Mouse (Mus musculus): Measurements from ENCODE around the gene Phc2. TPM values are rescaled to one million over a fixed set of nuclear protein-coding genes. Genes with fewer than 3 reads are reported as not detected.

Phc2 gene
- total and polyA plus RNA-seq, 3 experiments: 23.7 to 65.5 TPM; not detected in 1

- DNase-seq (ENCODE audit: low read depth, low spot score): no peak
- Histone ChIP-seq H3K4me3 (ENCODE audit: control insufficient read depth in 1 of 2, insufficient read depth in 1 of 2, low read depth in 2 of 2, low read length in 2 of 2) (no peak overlapping the region), H3K27ac (ENCODE audit: control insufficient read depth, low read depth, low read length) (no peak overlapping the region), H3K27me3 (ENCODE audit: control insufficient read depth in 1 of 2, insufficient read depth in 2 of 2, low read length in 2 of 2) (no peaks in the 10 kb centered on the region), H3K36me3 (ENCODE audit: control insufficient read depth in 1 of 2, insufficient read depth in 2 of 2, low read length in 2 of 2) (no peaks in the 10 kb centered on the region), H3K9ac (ENCODE audit: control insufficient read depth, low read depth, low read length, poor library complexity, severe bottlenecking) (no peak overlapping the region), H3K79me2 (ENCODE audit: control insufficient read depth, insufficient read depth, low read length, poor library complexity) (no peaks in the 10 kb centered on the region), H3K4me1 (ENCODE audit: control insufficient read depth in 1 of 2, insufficient read depth in 2 of 2, low read length in 2 of 2) (no peaks in the 10 kb centered on the region), H3K9me3 (replicated peaks; ENCODE audit: insufficient read depth, low read length) (no peaks in the 10 kb centered on the region)
- TF ChIP-seq MAX (IDR thresholded peaks at IDR 0.05; ENCODE audit: low read length): no peak
- TF ChIP-seq MYB (IDR thresholded peaks at IDR 0.05; ENCODE audit: low read depth, low read length): no peak
- TF ChIP-seq NELFE (IDR thresholded peaks at IDR 0.05; ENCODE audit: low read depth, low read length): no peak
- TF ChIP-seq HCFC1 (IDR thresholded peaks at IDR 0.05; ENCODE audit: low read depth, low read length): no peak
- TF ChIP-seq MYC (IDR thresholded peaks at IDR 0.05; ENCODE audit: low read depth, low read length): no peak
- TF ChIP-seq KAT2A (conservative IDR thresholded peaks at IDR 0.05; ENCODE audit: low read depth, low read length): no peak
- TF ChIP-seq NRF1 (IDR thresholded peaks at IDR 0.05; ENCODE audit: insufficient read depth, low read depth, low read length, poor library complexity, severe bottlenecking): no peak
- no peak for TF ChIP-seq CHD1 (IDR thresholded peaks at IDR 0.05; ENCODE audit: low read depth, low read length)
- no peak for TF ChIP-seq SMC3 (IDR thresholded peaks at IDR 0.05; ENCODE audit: low read depth, low read length)
- TF ChIP-seq POLR2AphosphoS5 (IDR thresholded peaks at IDR 0.05; ENCODE audit: borderline replicate concordance, low read depth, low read length): no peak
- TF ChIP-seq TAL1 (IDR thresholded peaks at IDR 0.05; ENCODE audit: low read length): no peak
- TF ChIP-seq GABPA (IDR thresholded peaks at IDR 0.05; ENCODE audit: low read depth, low read length): no peak
- no peak for TF ChIP-seq RCOR1 (IDR thresholded peaks at IDR 0.05; ENCODE audit: low read depth, low read length)
- no peak for TF ChIP-seq GATA1 (IDR thresholded peaks at IDR 0.05; ENCODE audit: low read depth, low read length)
- TF ChIP-seq POLR2AphosphoS2 (IDR thresholded peaks at IDR 0.05; ENCODE audit: low read length): no peak
- no peak for TF ChIP-seq TBP (IDR thresholded peaks at IDR 0.05; ENCODE audit: low read depth, low read length)
- no peak for TF ChIP-seq USF1 (IDR thresholded peaks at IDR 0.05; ENCODE audit: low read depth, low read length)
- no peak for TF ChIP-seq CTCF (IDR thresholded peaks at IDR 0.05 in 2 of 3, conservative IDR thresholded peaks at IDR 0.05 in 1 of 3; ENCODE audit: control insufficient read depth in 1 of 3, insufficient read depth in 1 of 3, low read depth in 2 of 3, low read length in 3 of 3, poor library complexity in 1 of 3, severe bottlenecking in 1 of 3)
Measured at GRCm38 (mm10) chr4:128635451-128635850, 19.1 kb upstream of the Phc2 start.

- TF ChIP-seq CHD2 (IDR thresholded peaks at IDR 0.05; ENCODE audit: low read length) (no peak), BHLHE40 (IDR thresholded peaks at IDR 0.05; ENCODE audit: borderline replicate concordance, low read depth, low read length) (no peak), TAL1 (IDR thresholded peaks at IDR 0.05; ENCODE audit: low read length) (no peak), RAD21 (IDR thresholded peaks at IDR 0.05; ENCODE audit: low read depth, low read length) (no peak), CHD1 (IDR thresholded peaks at IDR 0.05; ENCODE audit: low read depth, low read length) (no peak), POLR2AphosphoS2 (IDR thresholded peaks at IDR 0.05; ENCODE audit: low read length) (no peak), GABPA (IDR thresholded peaks at IDR 0.05; ENCODE audit: low read depth, low read length) (no peak), MYB (IDR thresholded peaks at IDR 0.05; ENCODE audit: low read depth, low read length) (no peak), NRF1 (IDR thresholded peaks at IDR 0.05; ENCODE audit: insufficient read depth, low read depth, low read length, poor library complexity, severe bottlenecking) (no peak), TCF12 (IDR thresholded peaks at IDR 0.05; ENCODE audit: low read depth, low read length) (no peak), MEF2A (IDR thresholded peaks at IDR 0.05; ENCODE audit: extremely low read depth, insufficient replicate concordance, low read depth, low read length, poor library complexity, severe bottlenecking) (no peak), SMC3 (IDR thresholded peaks at IDR 0.05; ENCODE audit: low read depth, low read length) (no peak), ELF1 (IDR thresholded peaks at IDR 0.05; ENCODE audit: low read depth, low read length) (no peak), ZMIZ1 (IDR thresholded peaks at IDR 0.05; ENCODE audit: low read depth, low read length) (no peak), UBTF (IDR thresholded peaks at IDR 0.05; ENCODE audit: borderline replicate concordance, insufficient read depth, low read depth, low read length) (no peak), ZKSCAN1 (IDR thresholded peaks at IDR 0.05; ENCODE audit: low read depth, low read length) (no peak), RCOR1 (IDR thresholded peaks at IDR 0.05; ENCODE audit: low read depth, low read length) (no peak), MAZ (IDR thresholded peaks at IDR 0.05; ENCODE audit: low read depth, low read length) (no peak), HCFC1 (IDR thresholded peaks at IDR 0.05; ENCODE audit: low read depth, low read length) (no peak), POLR2A (IDR thresholded peaks at IDR 0.05; ENCODE audit: control insufficient read depth in 1 of 2, insufficient read depth in 1 of 2, low read depth in 1 of 2, low read length in 2 of 2, poor library complexity in 1 of 2) (no peak)
- Histone ChIP-seq H3K4me3 (ENCODE audit: control insufficient read depth in 1 of 2, insufficient read depth in 1 of 2, low read depth in 2 of 2, low read length in 2 of 2) (no peak overlapping the region), H3K27ac (ENCODE audit: control insufficient read depth, low read depth, low read length) (no peak overlapping the region), H3K9ac (ENCODE audit: control insufficient read depth, low read depth, low read length, poor library complexity, severe bottlenecking) (no peak overlapping the region), H3K79me2 (ENCODE audit: control insufficient read depth, insufficient read depth, low read length, poor library complexity) (no peaks in the 10 kb centered on the region), H3K9me3 (replicated peaks; ENCODE audit: insufficient read depth, low read length) (no peaks in the 10 kb centered on the region), H3K36me3 (ENCODE audit: control insufficient read depth in 1 of 2, insufficient read depth in 2 of 2, low read length in 2 of 2) (no peaks in the 10 kb centered on the region), H3K4me1 (ENCODE audit: control insufficient read depth in 1 of 2, insufficient read depth in 2 of 2, low read length in 2 of 2) (no peaks in the 10 kb centered on the region), H3K27me3 (ENCODE audit: control insufficient read depth in 1 of 2, insufficient read depth in 2 of 2, low read length in 2 of 2) (no peaks in the 10 kb centered on the region)
- DNase-seq (ENCODE audit: low read depth, low spot score): no peak
Measured at GRCm38 (mm10) chr4:128635894-128636585, 18.5 kb upstream of the Phc2 start.

Data from MEL (cell line).